Mouse (Mus musculus) heart, postnatal 25 days (tissue): Measurements from ENCODE around the gene Lrp1. TPM values are rescaled to one million over a fixed set of nuclear protein-coding genes. Genes with fewer than 3 reads are reported as not detected.

Experiments
- DNase-seq: peaks from one replicate; pipeline ENCODE4 v3.0.0; 2022; ENCODE audit warnings: low spot score
- intact Hi-C: fragments of 180-260 bp; cut with DNase I; formaldehyde crosslinking; loops from one replicate; pipeline ENCODE4 v1.15.1; 2025
- total RNA-seq, 2 experiments: library from RNA; stranded (reverse); gene quantifications; 2 replicates each; pipeline ENCODE4 v1.2.3; 2021

Gene Lrp1
- total RNA-seq, 2 experiments from 2014 or later = 70.7 to 90.2 TPM

DNA sequence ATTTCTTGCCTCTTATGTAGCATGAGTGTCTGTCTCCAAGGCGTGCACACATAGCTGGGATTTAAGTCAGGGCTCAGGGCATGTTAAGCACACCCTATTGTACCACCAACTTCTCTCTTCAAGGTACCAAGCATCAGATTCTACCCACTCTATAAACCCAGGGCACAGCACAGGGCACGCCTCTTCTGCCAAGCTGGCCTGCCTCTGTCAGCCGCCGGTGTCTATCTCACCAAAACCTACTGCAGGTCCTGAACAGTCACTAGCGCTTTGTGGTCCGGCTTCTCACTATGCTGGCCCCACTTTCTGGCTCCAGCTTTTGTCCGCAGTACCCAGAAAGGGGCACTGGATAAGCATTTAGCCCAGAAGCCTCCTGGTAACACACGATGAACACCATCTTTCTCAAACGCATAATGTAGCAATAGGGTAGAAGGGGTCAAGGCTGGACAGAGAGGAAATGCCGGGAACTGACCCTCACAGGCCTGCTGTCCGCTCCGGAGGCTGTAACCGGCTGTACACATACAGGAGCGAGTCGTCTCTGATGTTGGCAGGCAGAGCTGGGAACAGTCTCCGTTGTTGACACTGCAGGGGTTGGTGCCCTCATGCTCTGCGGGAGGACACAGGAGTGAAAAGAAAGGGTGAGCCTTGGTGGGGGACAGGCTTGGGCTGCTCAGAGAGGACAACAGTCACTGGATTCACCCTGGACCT lies 49.9 kb downstream of the Lrp1 start:
- intact Hi-C loops = loop anchor here (10.0 kb wide), 1 partner anchor 364 kb away; no protein-coding TSS in a partner anchor
- DNase-seq = no peak

DNA sequence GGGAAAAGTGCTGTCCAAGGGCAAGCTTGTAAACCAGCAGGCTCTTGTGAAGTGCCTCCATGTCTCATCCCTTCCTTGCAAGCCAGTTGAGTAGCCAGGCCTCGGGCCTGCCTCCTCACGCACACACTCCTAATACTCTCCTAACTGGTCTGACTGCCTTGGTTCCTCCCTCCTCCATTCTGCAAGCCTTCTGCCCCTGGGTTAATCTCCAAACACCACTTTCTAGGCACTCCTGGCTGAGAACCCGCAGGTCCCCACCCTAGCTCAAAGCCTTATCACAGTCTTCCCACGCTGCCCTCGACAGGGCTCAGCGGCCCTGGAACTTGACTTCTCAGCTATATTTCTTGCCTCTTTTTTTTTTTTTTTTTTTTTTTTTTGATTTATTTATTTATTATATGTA lies 50.6 kb downstream of the Lrp1 start:
- DNase-seq = no peak
- intact Hi-C loops = loop anchor here (10.0 kb wide), 1 partner anchor 364 kb away; no protein-coding TSS in a partner anchor

DNA sequence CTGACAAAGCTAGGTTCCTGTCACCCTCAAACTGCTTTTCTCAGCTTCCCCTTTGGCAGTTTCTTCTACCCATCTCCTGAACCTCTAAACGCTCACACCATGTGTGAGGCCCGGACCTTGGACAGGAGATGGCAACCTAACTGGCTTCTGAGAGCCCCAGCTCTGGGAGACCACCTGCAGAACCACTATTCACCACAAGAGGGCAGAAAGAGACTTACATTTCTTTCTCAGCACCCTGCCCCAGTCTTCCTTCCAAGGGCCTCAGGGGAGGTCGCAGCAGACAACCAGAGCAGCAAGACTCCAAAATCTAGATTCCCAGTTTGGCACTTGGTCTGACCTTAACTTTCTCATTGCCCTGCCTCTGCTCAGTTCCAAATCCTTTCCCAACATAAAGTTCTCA lies 51.5 kb downstream of the Lrp1 start:
- intact Hi-C loops = loop anchor here (2.0 kb wide), 1 partner anchor 53 kb away; no protein-coding TSS in a partner anchor
- peak; percentile 45 for DNase-seq

DNA sequence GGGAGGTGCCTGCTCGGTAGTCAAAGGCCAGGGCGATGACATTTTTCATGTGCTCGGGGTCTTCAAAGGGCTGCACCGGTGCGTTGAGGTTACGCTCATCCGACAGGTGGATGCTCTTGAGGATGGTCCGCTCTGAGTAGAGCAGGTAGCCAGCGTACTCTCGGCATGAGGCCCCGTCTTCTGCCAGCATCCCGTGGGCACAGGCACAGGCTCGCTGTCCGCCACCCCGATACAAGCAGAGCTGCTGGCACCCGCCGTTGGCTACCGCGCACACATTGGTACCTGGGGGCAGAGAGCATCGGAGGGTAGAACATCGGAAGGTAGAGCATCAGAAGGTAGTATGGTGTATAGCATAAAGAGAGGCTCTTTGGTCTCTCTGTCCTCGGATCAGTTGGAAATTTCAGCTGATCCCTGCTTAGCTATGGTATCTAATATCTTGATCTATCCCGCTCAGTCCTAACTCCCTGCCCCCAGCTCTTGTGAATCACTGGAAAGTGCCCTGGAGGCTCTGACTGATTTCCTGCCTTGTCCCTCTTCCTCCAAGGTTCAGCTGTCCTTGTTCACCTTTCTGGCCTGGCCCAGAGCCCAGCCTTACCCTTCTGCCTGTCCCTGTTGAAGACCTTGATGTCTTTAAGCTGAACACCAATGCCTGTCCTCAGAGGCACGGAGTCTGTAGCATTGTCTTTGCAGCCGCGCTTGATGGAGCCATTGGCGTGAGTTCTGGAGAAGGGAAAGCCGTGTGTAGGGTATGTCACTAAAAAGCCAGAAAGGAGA lies 54.2 kb downstream of the Lrp1 start:
- no peak for DNase-seq
- intact Hi-C loops = no loop called here

DNA sequence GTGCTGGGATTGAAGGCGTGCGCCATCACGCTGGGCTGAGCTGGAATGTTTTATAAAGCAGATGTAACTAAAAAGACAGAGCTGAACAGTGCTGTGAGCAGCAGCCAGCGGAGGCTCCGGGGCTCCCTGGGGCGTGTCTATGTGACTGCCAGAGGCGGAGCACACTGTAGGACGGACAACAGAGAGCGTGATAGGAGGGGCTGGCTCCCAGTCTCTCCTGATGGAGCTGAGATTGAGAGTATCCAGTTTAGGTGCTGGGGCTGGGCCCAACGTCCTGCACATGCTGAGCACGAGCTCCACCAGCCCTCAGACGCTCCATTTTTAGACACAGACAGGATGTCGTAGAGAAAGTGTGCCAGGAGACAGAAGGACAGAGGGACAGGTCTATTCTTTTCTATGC lies 56.6 kb downstream of the Lrp1 start:
- intact Hi-C loops = no loop called here
- DNase-seq = no peak

DNA sequence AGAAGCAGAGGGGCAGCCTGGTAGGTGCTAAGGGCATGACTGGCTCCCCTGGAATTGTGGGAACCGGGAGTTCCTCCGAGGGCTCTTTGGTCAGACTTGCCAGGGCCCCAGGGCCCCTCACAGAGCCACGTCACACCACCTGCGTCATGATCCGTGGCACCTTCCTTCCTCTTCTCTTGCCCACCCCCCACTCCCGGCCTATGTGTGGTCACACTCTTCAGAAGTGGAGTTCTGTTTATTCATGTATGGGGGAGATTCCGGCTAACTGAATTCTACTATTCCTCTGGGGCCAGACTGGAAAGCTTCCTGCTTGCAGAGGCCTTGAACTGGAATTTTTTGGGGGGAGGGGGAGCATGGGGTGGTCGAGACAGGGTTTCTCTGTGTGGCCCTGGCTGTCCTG lies 57.1 kb downstream of the Lrp1 start:
- intact Hi-C loops = no loop called here
- DNase-seq = no peak

DNA sequence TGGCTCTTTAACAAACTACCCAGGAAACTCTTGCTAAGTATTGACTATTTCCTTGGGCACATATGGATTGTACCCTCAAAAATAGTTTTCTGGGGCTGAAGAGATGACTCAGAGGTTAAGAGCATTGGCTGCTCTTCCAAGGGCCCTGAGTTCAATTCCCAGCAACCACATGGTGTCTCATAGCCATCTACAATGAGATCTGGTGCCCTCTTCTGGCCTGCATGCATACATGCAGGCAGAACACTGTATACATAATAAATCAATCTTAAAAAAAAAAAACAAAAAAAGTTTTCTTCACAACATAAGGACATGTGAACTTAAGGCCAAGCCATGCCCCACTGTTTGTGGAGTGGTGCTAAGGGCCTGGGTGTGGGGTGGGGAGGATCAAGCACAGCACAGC lies 59.8 kb downstream of the Lrp1 start:
- intact Hi-C loops = no loop called here
- no peak for DNase-seq

DNA sequence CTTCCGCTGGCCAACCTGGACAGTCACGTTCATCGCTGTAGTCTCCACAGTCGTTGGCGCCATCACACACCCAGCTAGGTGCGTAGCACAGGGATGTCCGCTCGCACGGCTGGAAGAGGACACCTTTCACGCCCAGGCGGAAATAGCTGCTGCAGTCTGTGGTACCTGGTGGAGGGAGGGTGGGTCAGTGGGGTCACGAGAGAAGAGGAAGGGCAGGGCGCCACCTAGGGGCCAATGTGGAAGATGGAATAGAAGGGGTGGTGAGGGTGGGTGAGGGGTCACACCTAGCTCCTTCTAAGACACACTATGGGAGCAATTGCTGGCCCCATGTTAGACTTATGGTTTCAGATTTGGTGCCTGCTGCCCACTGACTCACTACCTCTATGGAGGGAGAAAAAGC lies 63.6 kb downstream of the Lrp1 start:
- intact Hi-C loops = no loop called here
- DNase-seq = no peak

DNA sequence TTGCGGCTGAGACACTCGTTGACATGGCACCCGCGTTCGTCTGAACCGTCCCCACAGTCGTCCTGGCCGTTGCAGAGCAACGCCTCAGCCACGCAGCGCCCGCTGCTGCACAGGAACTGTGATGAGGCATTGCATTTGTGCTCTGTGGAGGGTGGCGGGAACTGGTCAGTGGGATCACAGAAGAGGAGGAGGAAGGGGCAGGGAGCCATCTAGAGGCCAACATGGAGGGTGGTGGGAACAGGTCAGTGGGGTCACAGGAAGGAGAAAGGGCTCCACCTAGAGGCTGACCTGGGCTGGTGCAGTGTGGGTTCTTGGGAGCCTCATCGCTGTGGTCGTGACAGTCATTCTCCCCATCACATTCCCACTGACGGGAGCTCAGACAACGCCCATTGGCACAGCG lies 65.2 kb downstream of the Lrp1 start:
- no peak for DNase-seq
- intact Hi-C loops = no loop called here

DNA sequence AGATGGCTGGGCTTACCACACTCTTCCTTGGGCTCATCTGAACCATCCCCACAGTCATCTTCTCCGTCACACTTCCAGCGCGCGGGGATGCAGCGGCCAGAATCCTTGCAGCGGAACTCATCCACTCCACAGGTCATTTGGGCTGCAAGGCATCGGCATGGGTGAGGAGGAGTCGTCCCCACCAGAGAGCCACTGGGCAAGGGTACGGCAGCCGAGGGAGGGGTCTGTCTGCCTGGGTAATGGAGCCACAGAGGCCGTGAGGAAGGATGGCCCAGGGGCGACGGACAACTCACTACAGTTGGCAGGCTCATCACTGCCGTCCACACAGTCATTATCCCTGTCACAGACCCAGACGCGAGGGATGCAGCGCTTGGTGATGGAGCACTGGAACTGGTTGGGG lies 71.1 kb downstream of the Lrp1 start:
- DNase-seq = no peak
- intact Hi-C loops = no loop called here

DNA sequence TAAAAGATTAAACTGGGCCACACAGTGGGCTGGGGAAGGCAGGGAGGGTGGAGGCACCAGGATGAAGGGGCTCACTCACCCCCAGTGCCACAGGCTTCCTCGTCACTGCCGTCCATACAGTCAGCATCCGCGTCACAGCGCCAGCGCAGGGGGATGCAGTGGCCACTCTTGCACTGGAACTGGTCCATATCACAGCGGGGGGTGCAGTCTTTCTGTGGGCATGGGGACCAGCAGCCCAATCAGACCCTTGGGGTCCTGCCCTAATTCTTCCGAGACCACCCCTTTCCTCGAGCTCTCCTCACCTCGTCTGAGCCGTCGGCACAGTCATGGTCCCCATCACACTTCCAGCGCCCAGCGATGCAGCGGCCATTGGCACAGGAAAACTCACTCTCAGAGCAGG lies 72.7 kb downstream of the Lrp1 start:
- intact Hi-C loops = no loop called here
- no peak for DNase-seq

DNA sequence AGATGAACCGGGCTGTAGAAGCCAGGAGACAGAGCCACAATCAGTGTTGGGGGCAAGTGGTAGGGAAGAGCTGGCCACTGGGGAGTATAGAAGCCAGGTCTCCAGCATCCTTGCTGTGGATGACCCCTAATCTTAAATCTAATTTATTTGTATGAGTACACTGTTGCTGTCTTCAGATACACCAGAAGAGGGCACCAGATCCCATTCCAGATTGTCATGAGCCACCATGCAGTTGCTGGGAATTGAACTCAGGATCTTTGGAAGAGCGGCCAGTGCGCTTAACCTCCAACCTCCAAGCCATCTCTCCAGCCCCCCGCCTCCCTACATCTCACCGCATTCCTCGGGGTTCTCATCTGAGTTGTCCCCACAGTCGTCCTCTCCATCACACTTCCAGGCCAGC lies 74.4 kb downstream of the Lrp1 start:
- no peak for DNase-seq
- intact Hi-C loops = no loop called here

DNA sequence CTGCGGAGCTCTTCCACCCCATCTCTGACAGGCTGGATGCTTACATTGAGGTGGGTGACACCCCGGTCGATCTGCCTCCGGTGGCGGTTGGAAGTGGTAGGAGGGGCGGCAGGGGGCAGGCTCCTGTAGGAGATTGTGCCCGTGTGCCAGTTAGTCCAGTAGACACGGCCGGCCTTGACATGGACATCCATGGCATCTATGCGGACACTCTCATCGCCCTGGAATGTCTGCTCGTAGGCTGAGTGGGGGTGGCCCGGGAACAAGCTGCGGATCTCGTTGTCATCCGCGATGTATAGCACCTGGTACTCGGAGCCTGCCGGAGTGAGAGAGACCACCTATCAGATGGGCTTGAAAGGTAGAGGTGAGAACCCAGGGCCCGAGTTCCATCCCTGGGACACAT lies 76.6 kb downstream of the Lrp1 start:
- intact Hi-C loops = no loop called here
- no peak for DNase-seq

DNA sequence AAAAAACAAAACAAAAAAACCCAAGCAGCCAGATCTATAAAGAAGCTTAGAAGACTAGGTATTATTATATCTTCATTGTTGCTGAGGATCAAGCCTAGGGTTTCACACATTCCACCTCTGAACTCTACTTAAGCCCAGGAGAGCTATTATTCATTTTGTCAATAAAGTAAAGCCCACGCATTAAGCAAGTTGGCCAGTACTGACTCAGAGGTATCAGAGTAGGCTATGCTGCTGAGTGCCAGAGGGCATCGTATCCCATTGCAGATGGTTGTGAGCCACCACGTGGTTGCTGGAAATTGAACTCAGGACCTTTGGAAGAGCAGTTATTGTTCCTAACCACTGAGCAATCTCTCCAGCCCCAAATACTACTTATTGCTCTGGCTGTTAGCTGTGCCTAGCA lies 77.0 kb downstream of the Lrp1 start:
- intact Hi-C loops = no loop called here
- DNase-seq = no peak

DNA sequence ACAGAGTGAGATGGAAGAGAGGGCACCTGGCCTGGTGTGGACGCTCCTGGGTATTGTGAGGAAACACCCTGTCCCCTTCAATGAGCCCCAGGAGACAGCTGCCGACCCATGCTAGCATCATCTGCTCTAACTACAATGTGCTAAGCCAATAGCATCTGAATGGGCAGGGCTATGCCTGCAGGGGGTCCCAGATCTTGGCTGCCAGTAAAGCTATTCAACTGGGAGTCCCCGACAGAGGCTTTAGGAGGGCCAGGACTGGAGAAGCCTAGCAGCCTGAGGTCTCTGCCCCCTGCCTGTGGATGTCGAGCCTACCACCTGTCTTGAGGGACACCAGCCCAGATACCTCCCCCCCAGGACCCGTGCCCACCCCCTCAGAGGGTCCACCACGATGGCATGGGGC lies 78.2 kb downstream of the Lrp1 start:
- intact Hi-C loops = no loop called here
- no peak for DNase-seq

DNA sequence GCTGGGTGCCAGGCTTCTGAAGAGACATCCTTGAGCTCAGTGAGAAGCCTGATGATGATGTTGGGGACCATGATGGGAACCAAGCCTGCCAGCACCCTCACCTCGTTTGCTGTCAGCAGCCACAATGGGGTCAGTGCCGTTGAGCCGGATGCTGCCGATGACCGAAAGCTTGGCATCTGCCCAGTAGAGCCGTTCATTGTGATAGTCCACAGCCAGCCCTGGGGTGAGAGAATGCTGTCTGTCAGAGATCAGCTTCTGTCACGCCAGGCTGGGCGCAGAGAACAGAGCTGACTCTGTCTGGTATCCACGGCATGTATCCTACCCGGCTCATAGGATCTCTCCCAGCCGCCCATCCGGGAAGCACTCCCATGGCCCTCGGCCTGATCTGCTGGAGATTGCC lies 78.9 kb downstream of the Lrp1 start:
- no peak for DNase-seq
- intact Hi-C loops = no loop called here

DNA sequence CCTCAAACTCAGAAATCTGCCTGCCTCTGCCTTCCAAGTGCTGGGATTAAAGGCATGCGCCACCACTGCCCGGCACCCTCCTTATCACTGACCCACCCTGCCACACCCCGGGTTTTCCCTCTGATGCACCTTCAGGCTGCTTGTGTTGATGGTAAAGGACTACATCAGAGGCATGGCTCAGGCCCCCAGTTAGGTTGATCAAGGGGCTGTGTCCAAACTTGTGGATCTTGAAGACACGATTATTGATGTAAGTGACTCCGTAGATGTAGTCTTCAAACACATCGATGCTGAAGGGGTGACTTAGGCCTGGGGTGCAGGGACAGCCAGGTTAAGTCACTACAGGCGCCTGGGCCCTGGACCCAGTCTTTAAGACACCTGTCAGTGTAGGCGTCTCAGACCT lies 79.4 kb downstream of the Lrp1 start:
- intact Hi-C loops = no loop called here
- DNase-seq = no peak

DNA sequence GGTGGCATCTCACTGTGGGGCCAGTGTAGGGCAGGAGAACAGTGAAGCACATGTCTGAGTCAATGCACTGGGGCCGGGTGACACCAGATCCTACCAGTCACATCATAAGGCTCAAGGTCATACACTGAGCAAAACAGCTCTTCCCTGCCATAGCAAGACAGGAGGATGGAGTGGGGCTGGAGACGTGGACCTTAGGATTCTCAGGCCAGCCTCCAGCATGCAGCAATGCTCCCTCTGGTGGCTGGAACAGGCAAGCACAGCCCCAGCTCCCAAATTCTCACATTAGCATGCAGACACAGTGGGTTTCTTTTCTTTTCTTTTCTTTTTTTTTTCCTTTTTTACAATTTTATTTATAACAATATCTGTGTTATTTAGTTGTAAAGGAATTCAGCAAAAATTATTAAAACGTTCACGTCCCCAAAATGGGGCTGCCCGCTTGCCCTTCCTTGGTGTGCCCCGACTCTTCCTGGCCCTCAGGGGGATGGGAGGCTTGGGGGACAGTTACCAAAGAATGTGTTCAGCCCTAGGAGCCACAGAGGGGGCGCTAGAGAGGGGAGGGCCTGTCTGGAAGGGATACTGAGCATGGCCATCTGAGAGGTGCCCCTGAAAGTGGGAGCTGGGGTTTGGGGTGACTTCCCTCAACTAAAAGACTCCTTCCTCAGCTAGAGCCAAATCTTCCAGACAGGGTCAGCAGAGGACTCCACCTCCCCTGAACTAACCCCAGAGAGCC lies 82.9 kb downstream of the Lrp1 start:
- intact Hi-C loops = loop anchor here (1.0 kb wide), 1 partner anchor 29 kb away; no protein-coding TSS in a partner anchor
- peak; percentile 50 for DNase-seq

DNA sequence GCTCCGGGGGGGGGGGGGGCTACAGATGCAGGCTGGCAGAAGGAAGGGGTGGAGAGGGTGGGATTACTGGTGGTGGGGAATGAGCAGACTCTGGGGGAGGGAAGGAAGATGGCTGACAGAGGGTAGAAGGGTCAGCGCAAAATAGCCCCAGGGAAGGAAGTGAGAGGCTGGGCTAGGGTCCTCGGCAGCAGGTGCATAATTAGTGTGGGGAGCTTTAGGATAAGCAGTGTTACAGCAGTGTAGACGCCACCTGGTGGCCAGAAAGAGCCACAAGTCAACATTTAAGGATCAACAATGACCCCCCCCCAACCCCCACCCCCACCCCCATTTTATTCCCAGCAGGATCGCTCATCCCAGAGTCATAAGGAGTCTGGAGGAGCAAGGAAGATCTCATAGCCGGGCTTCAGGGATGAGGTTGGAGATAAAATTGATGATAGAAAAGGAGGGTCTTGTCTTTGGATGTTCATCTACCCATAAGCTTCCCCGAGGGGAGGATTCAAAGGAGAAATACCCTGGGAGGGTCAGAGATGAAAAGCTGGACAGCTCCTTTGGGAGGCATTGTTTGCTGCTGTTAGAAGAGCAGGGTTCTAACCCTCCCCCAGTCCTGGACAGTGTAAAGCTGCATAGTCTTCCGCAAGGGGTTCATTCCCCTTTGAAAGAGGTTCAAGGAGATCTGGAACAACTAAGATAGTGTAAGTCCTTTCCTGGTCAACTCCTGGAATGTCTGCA lies 84.2 kb downstream of the Lrp1 start:
- intact Hi-C loops = loop anchor here (1.0 kb wide), 1 partner anchor 23 kb away; no protein-coding TSS in a partner anchor
- no peak for DNase-seq

DNA sequence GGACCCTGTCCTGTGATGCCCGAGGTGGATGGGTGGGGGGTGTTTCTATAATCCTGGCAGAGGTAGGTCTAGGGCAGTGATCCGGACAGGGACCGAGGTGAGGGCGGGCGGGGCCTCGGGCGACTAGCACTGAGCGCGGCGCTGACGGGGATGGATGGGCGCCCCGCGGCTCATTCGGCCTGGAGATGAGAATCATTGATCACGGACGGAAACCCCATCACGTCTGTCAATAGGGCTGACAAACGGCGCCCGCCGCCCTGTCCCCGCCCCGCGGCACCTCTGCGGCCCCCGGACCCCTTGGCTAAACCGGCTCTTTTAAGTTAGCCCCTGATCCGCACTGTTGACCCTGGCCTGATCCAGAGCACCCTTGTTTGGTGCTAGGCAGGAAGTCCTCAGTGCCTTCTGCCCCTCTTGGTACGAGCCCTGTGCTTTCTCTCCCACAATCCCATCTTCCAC lies 86.0 kb downstream of the Lrp1 start:
- intact Hi-C loops = no loop called here

More for the DNA sequence above, 86.0 kb downstream of the Lrp1 start:
- no peak for DNase-seq
